ENCODE assay signal across 8 mouse cellular contexts in the genomic region with DNA sequence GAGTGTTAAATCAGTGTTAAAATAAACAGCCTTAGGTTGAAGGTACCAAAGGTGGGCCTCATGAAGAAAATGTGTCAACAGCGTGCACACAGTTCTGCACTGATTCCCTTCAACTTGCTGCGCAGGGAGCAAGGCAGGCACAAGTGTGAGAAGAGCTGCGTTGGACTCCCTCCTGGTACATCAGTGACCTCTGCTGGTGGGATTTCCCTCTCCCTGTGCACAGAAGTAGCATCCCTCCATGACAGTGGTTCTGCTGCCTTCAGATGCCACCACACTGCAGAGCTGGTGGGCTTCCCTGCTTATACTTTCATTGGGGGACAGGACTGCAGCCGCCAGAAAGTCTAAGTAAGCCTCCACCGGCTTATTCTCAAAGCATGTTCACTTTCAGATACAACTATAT. TPM values are rescaled to one million over a fixed set of nuclear protein-coding genes. Genes with fewer than 3 reads are reported as not detected.
A peak's percentile ranks its signal among the peaks of the same experiment; 100 is the strongest.
DNase-seq lines count a peak whose midpoint lies in the region; ATAC-seq lines count a peak whose summit lies in the region.

No protein-coding gene starts in this region.

- DNase-seq in A20 (ENCODE audit: low read depth, low spot score) (peak; percentile 83), NIH3T3 (ENCODE audit: low read depth) (peak; percentile 85)
- peak; percentile 80 to 88 for DNase-seq in cerebellum, postnatal 14 days
- peak; percentile 59 to 85 for DNase-seq in kidney, postnatal 36 days
- peak; percentile 84 for DNase-seq in lung, postnatal 10 days
- peak; percentile 61 for DNase-seq in retina, postnatal 7 days (ENCODE audit: low read depth, low spot score)
- DNase-seq in urinary bladder, postnatal 4 days (ENCODE audit: low spot score in 2 of 2) = peak; percentile 42 to 76

- peak; percentile 71 for ATAC-seq in granulocyte monocyte progenitor cell, adult 5-6 weeks (replicated peaks; ENCODE audit: poor library complexity, severe bottlenecking)

RNA-seq across cellular contexts. Expression of gene Rasa2, which starts 37.2 kb away (rescaled TPM):
- total RNA-seq in granulocyte monocyte progenitor cell, adult 5-6 weeks (2014; fragmentation: Nextera tagmentation) = 16.3 and 18.3 TPM in 2 replicates
- total RNA-seq in granulocyte monocyte progenitor cell, adult 5-6 weeks (2017) = 21.9 and 25.5 TPM in 2 replicates

Comparison
In these comparisons a context has a peak if more than half of its experiments do, and no peak if none do; other contexts are left out.
1. Peak in every context shown above with its lines: DNase-seq and ATAC-seq.